Mouse (Mus musculus) olfactory bulb, adult 2 months (tissue): ENCODE data around the gene Prkaca.

Experiments used
- CTCF ChIP-seq: fragments of 200-500 bp; IDR thresholded peaks from 2 replicates; pipeline ENCODE4 v1.5.1; 2012; ENCODE audit warnings: low read depth, mild to moderate bottlenecking, low read length, moderate library complexity; ENCODE audit not compliant: insufficient read depth
- POLR2A ChIP-seq: fragments of 200-500 bp; IDR thresholded peaks from 2 replicates; pipeline ENCODE4 v1.6.1; 2012; ENCODE audit warnings: mild to moderate bottlenecking, low read depth, low read length, moderate library complexity; ENCODE audit not compliant: insufficient read depth

DNA sequence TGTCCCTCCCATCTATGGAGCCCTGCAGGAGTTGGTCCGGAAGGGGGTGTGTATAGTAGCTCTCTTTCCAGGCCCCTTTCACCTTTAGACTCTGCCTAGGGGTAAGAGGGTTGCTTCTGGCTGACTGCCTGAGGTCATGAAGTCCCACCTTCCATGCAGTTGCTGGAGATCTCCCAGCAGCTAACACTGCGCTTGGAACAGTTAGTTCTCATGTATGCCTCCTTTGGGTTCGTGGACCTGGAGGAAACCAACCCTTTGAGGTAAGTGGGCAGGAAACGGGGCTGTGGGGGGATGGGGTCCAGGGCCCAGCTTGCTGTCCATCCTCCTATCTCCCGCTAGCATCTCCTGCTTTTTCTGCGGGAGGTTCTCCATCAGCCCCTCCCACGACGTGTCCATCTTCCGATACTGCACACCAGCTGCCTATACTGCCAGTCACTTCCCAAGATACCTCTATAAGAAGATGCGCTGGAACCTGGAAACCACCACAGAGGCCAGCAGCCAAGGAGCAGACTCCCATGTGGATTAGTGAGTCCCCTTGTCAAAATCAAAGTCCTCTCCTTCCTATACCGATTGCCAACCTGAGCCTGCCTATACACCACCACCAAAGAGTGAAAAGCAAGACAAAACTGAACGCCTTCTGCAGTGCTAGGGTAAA is 30.3 kb downstream of the Prkaca start:
- no peak for TF ChIP-seq CTCF
- TF ChIP-seq POLR2A = no peak
